Mouse (Mus musculus): ENCODE measurements around the gene Ubl3.

Gene Ubl3

DNA sequence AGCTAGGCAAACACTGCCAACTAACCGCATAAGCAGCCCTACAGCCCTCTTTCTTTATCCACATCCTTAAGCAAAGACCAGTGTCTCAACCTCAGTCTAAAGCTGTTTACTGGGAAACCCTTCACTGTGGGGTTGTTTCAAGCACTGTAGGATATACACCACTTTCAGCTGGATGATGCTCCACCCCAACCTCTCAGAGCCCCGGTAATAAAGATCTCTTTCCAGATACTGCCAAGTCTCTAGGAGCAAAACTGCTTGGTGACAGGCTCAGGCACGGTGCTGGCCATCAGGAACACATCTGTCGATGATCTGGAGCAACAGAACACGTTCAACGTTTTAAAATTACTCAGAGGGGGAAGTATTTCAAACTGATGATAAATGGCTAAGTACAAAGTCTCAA is 25.0 kb downstream of the Ubl3 start:
- DNase-seq (ENCODE audit: low spot score in 2 of 2) = no peak

DNA sequence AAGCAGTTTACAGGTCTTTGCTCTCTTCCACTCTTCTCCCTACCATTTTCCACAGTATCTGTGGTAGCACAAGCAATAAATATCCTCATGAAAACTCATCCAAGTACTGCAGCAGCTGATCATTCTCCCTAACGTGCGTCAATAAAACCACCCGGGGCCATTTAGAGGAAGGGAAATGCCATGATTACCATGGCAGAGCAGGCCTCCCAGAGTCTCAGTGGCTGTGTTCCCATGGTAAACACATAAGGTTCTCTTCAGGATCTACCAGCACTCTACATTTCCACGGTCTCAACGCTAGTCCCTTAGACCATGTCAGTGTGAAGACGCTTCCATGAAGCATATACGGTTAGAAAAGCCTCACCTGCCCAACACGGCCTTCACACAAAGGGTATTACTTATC is 26.0 kb downstream of the Ubl3 start:
- DNase-seq (ENCODE audit: low spot score in 2 of 2) = no peak

DNA sequence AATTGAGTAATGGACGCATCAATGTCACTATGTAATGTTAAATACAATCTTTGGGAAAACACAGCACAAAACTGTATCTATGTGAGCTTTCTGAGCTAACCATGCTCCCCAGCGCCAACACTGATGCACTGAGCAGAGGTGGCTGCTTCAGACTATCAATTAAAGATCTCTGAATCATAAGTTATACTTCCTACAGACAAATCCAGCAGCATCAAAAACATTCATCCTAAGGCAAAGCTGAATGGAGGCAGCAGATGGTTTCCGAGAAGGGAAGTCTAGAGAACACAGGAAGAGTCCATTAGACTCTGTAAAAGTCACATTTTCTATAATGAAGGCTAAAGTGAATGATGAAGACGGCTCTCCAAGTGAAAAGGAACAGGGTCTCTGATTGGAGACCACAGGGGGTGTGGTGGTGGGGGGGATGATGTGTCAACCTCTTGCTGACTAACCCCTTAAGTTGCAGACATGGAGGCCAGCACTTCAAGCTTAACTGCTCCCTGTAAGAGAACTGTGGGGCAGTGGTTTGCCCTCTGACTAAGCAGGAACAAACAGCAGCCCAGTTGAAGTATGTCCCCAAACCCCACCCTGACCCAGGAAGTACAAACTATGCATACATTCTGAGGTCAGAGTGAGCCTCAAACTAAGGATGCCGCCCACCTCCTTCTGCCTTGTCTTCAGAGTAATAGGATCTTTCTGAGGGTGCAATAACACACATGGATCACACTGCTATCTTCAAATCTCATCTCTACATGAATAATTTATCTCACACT is 29.2 kb downstream of the Ubl3 start:
- DNase-seq (ENCODE audit: low spot score in 2 of 2) = no peak

DNA sequence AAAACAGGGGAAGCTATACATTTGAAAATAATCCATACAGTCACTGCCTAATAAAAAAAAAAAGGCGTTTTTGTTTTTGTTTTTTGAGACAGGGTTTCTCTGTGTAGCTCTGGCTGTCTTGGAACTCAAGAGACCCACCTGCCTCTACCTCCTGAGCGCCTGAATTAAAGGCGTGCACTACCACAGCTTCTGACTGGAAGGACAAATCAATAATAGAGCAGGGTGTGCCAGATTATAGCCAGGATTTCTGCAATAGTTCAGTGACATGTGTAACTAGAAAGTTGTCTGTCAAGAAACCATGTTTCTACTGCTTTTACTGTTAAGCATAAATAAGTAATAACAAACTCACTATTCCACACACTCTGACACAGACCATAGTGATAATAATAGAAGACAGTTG is 30.2 kb downstream of the Ubl3 start:
- no peak for DNase-seq (ENCODE audit: low spot score in 2 of 2)

DNA sequence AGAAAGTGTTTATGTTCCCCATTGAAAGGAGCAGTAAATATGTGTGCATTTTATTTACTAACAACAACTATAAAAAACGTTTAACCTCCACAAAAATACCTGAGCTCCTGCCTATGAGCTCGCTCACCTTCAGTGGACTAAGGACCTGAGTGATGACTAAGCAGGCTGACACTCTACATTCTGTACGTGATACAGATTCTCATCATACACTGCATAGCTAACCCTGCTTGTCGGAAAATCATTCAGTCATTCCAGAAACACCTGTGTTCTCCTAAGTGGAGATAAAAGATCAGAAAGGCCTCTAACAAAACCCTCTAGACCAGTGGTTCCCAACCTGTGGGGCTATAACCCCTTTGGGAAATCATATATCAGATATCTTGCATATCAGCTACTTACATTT is 35.1 kb downstream of the Ubl3 start:
- no peak for DNase-seq (ENCODE audit: low spot score in 2 of 2)

DNA sequence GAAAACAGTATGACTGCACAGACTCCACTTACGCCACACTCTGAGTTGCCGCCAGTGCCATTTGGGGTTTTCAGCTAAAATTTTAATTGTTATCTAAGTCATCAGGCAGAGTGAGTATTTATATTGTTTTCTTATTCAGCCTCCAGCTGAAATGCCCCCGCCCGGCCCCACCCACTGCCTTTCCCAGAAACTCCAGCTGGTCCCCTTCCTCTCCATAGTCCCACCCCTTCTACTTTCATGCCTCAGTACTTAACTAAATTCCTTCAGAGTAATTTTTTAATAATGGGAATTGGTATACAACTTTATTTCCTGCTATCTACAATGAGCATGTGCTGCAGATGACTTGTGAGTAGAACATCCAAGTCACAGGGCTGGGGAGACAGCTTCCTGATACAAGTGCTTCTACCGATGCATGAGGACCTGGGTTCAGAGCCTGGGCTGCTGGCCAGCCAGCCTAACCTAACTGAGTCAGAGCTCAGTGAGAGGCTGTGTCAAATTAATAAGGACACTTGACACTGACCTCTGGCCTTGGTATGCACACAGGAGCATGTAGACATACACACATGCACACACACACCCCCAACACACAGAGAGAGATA is 40.4 kb downstream of the Ubl3 start:
- DNase-seq (ENCODE audit: low spot score in 2 of 2) = no peak

DNA sequence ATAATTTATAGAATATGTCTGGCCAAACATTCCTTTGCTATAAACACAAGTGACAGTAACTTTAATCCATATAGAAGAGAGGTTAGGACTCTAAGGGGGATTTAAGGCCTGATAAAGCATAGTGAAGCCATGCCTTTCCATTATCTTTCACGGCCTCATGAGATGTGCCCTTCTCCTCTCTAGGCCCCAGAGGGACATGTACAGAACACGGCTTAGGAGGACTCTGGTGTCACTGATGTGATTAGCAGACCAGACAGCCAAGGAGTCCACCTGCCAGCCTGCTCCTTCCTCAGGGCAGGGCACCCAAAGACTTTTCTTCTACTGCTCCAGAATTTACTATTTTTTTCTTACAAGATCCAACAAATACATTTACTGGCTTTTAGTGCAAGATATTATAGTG is 42.3 kb downstream of the Ubl3 start:
- DNase-seq (ENCODE audit: low spot score in 2 of 2) = no peak

DNA sequence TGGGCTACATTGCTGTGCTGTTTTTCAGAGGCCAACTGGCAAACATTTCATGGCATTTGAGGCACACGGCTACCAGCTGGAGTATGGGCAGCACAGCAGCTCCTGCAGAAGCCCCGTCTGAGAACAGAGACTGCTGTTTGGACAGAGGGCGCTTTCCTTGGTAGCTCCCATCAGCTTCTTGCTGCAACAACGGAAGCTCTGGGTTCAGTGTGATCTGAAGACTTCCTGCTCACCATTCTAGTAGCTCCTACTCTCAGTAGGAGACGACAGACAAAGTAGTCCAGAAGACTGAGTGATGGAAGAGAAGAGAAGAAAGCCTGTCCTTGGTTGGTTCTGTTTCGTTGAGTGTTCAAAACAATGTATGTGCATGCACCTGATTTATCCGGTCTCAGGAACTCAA is 42.9 kb downstream of the Ubl3 start:
- DNase-seq (ENCODE audit: low spot score in 2 of 2) = no peak

DNA sequence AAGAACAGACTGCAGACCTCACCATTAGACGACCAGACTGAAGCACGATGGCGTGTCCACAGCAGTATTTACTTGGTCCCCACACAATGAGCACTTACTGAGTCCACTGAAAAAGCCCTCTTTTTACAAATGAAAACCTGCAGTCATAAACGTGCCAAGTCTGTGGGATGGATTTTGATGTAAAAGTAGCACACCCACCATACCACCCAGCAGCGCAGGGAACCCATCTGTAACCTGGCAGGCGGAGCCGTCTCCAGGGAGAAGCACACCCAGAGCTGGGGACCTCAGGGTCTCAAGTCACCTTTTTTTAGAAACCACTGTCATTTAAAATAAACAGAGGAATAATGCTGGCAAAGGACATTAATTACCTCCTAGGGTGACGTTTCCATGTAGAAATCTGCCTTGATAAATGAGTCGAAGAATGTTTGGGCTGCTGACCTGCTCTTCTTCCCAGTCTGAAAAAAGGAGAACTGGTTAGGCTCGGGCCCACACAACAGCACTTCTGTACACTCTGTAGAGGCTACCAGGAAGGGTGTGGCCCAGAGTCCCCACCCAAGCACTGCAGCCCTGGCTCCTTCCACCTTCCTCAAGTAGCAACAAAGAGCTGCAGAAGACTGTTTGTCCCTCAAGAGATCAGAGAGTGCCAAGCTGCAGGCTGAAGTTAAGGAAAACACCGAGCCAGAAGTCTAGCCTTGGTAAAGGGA is 43.5 kb downstream of the Ubl3 start:
- DNase-seq (ENCODE audit: low spot score in 2 of 2) = peak in 1 of 2 experiments; percentile 45

DNA sequence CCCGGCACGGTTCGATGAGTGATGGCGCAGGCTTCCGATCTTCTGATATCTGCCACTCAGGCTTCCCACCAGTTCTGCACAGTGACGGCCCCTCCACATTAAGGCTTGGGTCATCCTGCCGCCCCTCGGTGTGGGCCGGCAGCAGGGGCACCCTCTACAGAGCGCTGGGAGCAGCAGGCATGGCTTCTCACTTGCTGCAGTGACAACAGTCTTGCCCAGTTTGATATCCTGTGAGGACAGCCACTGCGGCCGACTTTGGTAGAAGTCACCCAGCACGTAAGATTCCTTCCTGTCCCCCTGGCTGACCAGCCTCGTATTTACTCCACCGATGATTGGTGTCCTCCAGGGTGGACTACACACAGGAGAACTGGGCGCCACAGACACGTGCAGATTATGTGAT is 47.2 kb downstream of the Ubl3 start:
- DNase-seq (ENCODE audit: low spot score in 2 of 2) = no peak

DNA sequence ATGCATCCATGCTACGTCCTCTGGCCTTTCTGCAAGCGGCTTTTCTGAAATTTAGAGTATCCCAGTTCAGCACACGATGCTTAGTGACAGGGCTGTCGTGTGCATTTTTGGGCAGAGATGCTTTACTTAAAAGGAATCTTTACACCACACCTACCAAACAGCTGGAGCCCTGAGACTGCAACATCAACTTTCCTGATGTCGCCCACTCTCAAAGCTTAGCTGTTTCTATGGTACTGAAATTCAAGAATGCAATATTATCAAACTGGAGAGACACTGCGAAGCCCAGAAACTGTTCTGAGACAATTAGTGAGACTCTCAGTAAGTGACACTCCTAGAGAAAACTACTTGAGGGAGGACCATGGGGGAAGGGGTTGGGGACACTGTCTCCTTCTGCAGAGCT is 50.4 kb downstream of the Ubl3 start:
- peak in 1 of 2 experiments; percentile 52 for DNase-seq (ENCODE audit: low spot score in 2 of 2)

DNA sequence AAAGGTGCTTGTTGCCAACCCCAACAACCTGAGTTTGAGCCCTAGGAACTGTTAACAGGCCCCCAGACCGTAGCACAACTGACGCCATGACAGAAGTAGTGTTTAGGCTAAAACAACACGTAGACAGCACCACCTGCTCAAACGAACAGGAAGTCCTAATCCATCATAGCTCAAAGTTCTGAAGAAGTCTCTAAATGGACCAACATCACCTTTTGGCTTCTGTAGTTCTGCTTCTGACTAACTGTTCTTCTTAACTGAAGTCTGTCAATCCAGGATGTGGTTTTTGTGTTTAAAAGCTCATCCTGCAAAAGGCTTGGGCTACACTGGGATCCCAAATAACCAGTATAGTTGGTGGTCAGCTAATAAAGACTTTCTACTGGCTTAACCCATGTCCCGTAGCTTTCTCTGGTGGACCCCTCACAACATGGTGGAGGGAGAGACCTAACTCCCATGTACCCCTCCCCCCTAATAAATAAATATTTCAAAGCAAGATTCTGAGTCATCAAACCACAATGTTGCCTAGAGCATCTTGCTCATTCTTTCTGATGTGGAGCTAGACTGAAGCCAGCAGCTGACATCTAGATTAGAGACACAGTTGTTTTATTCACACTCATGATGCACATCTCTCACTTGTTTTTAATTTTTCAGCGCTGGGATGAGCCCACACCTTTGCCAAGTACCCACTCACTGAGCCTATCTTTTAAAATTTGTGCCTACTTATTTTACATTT is 51.2 kb downstream of the Ubl3 start:
- DNase-seq (ENCODE audit: low spot score in 2 of 2) = no peak

DNA sequence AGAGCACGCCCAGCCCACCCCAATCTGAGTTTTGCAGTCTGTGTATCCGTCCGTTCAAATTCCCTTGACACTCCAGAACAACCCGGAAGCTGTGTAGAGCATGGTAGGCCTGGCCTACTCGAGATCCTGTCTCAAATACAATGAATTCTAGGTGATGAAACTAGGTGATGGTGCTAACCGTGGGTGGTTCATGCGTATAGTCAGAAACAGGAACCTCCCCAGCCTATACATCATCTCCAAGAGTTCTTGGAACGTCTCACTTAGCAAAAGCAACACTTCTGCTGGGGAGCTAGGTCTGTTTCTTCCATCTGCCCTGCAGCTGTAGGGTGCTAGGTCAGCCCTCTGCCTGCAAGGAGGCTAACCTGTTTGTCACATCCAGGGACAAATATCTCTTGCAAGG is 52.1 kb downstream of the Ubl3 start:
- no peak for DNase-seq (ENCODE audit: low spot score in 2 of 2)

DNA sequence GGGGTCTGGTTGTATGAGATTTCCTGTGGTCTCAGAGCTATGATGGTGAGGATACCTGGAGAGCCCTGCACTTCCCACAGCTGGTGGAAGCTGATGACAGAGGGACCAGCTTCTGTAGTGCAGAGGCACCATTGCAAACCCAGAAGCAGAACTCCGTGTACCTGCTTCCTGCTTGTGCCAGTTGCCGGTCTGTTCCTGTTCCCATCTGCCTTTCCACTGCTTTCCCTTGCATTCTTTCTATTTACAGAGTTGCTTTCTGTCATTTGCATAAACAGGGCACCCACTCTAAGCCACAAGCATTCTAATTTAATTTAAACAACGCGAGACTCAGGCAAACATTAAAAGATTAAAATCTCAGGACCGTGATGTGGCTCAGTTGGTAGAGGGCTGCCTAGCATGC is 53.0 kb downstream of the Ubl3 start:
- peak in 1 of 2 experiments; percentile 31 for DNase-seq (ENCODE audit: low spot score in 2 of 2)

DNA sequence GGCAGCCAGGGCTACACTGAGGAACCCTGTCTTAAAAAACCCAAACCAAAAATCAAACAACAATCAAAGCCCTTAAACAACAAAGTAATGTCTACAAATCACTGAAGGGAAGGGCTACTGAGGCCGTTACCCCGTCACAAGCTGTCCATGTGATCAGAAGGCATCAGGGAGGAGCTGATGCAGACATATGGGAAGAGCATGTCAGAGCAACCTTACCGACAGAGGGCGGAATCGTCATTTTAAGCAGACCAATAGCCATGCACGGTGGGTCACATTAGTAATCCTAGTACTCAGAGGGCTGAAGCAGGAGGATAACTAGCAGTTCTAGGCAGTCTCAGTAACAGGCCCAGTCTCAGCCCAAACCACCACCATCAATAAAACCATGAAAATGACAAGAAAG is 56.6 kb downstream of the Ubl3 start:
- DNase-seq (ENCODE audit: low spot score in 2 of 2) = no peak

DNA sequence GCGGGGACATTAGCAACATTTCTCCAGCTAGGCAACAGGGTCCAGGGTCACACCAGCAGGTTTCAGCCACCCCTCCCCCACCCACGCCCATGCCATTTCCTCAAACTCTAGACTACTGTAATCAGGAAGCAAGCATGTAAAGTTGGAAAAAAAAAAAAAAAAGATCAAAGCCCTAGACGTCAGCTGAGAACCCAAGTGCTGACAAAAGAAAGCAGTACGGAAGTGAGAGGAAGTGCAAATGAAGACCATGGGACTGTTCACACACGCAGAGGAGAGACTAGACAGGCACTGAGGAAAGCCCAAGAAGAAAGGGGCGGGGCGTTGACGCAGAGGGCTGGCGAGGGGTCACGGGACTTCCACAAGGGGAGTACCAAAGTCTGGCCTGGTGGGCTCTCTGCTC is 57.4 kb downstream of the Ubl3 start:
- DNase-seq (ENCODE audit: low spot score in 2 of 2) = no peak

DNA sequence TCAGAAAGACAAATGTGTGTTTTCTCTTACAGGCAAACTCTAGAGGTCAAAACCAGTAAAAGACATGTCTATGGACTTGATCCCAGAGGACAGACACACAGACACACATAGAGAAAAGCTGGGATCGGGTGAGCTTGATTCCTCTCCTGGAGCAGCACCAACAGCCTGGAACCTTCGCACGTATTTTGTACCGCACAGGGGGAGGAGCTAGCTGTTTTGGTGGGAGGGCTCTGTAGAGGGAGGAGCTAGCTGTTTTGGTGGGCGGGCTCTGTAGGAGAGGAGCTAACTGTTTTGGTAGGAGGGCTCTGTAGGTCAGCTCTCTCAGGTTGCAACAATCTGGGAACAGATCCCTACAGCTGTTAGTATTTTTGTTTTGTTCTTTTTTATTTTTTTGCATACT is 58.3 kb downstream of the Ubl3 start:
- no peak for DNase-seq (ENCODE audit: low spot score in 2 of 2)

DNA sequence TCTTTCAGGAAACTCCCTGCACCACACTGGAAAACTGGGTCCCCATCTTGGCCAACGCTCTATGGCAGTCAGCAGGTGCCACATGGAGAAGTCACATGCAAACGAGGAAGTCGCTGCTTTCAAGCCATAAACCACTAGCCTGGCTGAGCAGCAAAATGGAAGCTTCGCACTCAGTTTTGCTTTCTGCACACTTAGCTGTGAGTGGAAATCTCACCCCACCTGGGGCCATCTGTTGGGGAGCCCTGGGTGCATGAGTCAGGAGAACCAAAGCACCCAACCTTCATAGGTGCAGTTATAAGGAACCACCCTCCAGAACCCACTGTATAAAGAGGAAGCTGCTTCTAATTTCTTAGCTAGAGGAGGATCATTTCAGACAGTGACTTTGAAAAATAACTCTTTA is 59.6 kb downstream of the Ubl3 start:
- no peak for DNase-seq (ENCODE audit: low spot score in 2 of 2)

DNA sequence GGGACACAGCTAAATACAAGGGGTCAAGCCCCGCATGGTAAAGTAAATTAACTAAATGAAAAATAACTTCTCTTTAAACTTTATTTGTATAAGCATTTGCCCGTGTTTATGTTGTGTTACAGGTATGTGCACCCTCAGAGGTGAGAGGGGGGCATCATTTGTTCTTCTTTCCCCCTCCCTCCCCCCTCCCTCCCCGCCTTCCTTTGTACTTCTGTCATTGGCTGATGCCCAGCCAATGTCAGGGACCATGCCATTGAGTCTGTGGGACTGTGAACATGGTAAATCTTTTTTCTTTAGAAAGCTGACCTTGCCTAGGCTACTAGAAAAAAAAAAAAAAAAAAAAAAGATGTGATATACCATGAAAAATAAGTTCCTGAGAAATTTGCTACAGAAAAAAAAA is 62.2 kb downstream of the Ubl3 start:
- DNase-seq (ENCODE audit: low spot score in 2 of 2) = no peak

DNA sequence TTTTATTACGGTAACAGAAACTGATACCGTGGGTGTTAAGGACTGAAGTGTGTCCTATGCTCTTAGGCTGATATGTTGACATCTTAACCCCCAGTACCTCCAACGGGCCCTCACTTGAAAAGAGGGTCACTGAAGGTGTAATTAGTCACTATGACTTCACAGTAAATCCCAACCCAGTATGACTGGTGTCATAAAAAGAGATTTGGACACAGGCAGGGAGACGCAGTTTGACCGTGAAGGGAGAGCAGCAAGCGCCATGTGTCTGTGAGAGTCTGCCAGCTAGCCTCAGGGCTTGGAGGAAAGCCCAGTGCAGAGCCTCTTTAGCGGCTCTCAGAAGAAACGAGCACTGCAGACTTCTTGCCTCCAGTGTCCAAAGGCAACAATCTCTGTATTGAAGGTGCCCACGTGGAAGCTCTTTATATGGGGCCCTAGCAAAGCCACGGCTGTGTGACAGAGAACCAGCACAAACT is 62.8 kb downstream of the Ubl3 start:
- DNase-seq (ENCODE audit: low spot score in 2 of 2) = peak; percentile 40 to 68

DNA sequence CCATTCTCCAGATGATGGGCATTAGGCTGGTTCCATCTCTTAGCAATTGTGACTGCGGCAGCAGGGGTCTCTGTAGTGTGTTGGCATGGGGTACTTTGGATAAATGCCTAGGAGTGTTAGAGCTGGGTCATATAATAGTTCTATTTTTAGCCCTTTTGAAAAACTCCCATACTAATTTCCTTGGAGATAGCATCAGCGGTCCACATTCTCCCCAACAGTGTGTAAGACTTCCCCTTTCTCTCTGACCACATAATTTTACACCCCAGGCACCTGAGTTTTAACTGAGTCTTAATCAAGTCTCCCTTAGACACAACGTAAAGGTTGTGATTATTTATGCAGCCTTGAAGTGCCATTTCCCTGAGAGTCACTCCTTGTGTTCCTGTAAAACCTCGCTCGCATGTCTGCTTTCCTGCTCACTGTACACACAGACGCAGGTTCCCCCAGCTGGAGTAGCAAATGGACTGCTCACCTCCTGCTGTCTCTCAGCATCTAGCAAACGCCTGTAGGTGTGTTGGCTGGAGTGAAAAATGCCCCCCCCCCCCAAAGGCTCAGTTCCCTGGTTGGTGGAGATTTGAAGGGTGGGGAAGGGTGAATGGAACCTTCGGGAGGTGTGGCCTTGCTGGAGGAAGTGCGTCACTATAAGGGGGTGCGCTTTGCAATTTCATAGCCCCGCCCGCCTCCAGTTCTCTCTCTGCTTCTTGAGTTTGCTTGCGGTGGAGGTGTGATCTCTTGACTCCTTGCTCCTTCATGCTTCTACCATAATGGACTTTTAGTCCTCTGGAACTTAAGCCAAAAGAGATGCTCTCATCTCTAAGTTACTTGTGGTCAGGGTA is 63.5 kb downstream of the Ubl3 start:
- DNase-seq (ENCODE audit: low spot score in 2 of 2) = no peak

All from frontal cortex, postnatal 36 days (tissue).